Mouse (Mus musculus): ENCODE measurements around the gene Zcchc13.
"Not testable (repeated sequence)": the region's sequence is repeated elsewhere in the genome, so short reads cannot be mapped to it uniquely, and the experiment has no call there.

The Zcchc13 gene

GRCm38 (mm10) chrX:103638566-103638965 is 8.2 kb downstream of the Zcchc13 start:
- intact Hi-C loops (cut with DNase I): no loop called here

GRCm38 (mm10) chrX:103644301-103644700 is 13.9 kb downstream of the Zcchc13 start:
- intact Hi-C loops (cut with DNase I): no loop called here

- intact Hi-C loops (cut with DNase I): no loop called here
Measured at GRCm38 (mm10) chrX:103652048-103652447, 21.7 kb downstream of the Zcchc13 start.

GRCm38 (mm10) chrX:103653021-103653420 is 22.6 kb downstream of the Zcchc13 start:
- intact Hi-C loops (cut with DNase I): no loop called here

- intact Hi-C loops (cut with DNase I): no loop called here
Measured at GRCm38 (mm10) chrX:103658985-103659384, 28.6 kb downstream of the Zcchc13 start.

- intact Hi-C loops (cut with DNase I): not testable (repeated sequence)
Measured at GRCm38 (mm10) chrX:103664445-103664844, 34.1 kb downstream of the Zcchc13 start.

- intact Hi-C loops (cut with DNase I): loop anchor here (5.0 kb wide), 1 partner anchor 188 kb away; no protein-coding TSS in a partner anchor
Measured at GRCm38 (mm10) chrX:103670245-103670644, 39.9 kb downstream of the Zcchc13 start.

- intact Hi-C loops (cut with DNase I): loop anchor here (5.0 kb wide), 1 partner anchor 191 kb away; no protein-coding TSS in a partner anchor
Measured at GRCm38 (mm10) chrX:103673761-103674160, 43.4 kb downstream of the Zcchc13 start.

- intact Hi-C loops (cut with DNase I): loop anchor here (5.0 kb wide), 1 partner anchor 192 kb away; no protein-coding TSS in a partner anchor
Measured at GRCm38 (mm10) chrX:103674674-103675073, 44.3 kb downstream of the Zcchc13 start.

Measured in adrenal gland (tissue).